Mouse (Mus musculus): ENCODE data around the gene Car14.

DNA sequence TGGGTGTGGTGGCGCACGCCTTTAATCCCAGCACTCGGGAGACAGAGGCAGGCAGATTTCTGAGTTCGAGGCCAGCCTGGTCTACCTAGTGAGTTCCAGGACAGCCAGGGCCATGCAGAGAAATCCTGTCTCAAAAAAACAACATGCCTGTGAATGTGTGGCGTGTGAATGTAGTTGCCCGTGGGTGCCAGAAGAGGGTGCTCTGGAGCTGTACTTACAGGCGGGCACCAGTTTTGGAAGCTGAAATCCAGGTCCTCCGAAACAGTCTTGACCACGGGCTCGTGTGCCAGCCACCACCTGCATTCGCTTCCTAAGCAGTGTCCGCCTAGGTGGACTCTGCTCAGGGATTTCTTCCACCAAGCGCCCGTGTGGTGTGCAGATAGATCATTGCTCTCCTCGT lies 34.3 kb upstream of the Car14 start:
- no peak for TF ChIP-seq TAL1 (IDR thresholded peaks at IDR 0.05; ENCODE audit: low read length)
- TF ChIP-seq GATA1 (IDR thresholded peaks at IDR 0.05; ENCODE audit: low read length): no peak
